Mouse (Mus musculus) limb, embryonic 14.5 days (tissue): ENCODE results near the gene Sdad1. TPM values are rescaled to one million over a fixed set of nuclear protein-coding genes. Genes with fewer than 3 reads are reported as not detected.
A peak's percentile ranks its signal among the peaks of the same experiment; 100 is the strongest.

Experiments
- ATAC-seq: fragments of 200-750 bp; cut with Nextera tagmentation; 2 replicates; pipeline ENCODE4 v1.8.0; 2017; ENCODE audit warnings: low read depth, moderate number of reproducible peaks, moderate TSS enrichment; ENCODE audit not compliant: low FRiP score
- DNase-seq: peaks from one replicate; pipeline ENCODE4 v3.0.0-alpha.2; 2015; ENCODE audit warnings: low spot score
- H3K27ac ChIP-seq: fragments of 300-500 bp; sonication (generic); replicated peaks from 2 replicates; pipeline ENCODE4 v1.5.1; 2014; ENCODE audit warnings: low read depth, mild to moderate bottlenecking, low read length, moderate library complexity, mixed read lengths
- H3K27me3 ChIP-seq: fragments of 300-500 bp; sonication (generic); 2 replicates; pipeline ENCODE4 v1.6.1; 2014; ENCODE audit warnings: low read length, mixed read lengths; ENCODE audit not compliant: control insufficient read depth, insufficient read depth
- H3K36me3 ChIP-seq: fragments of 300-500 bp; sonication (generic); 2 replicates; pipeline ENCODE4 v1.6.1; 2014; ENCODE audit warnings: mild to moderate bottlenecking, low read length, moderate library complexity, mixed read lengths; ENCODE audit not compliant: control insufficient read depth, insufficient read depth
- H3K4me1 ChIP-seq: fragments of 300-500 bp; sonication (generic); 2 replicates; pipeline ENCODE4 v1.6.1; 2014; ENCODE audit warnings: antibody characterized with exemption, low read length, mixed read lengths; ENCODE audit not compliant: control insufficient read depth, insufficient read depth
- H3K4me2 ChIP-seq: fragments of 300-500 bp; sonication (generic); replicated peaks from 2 replicates; pipeline ENCODE4 v1.6.1; 2014; ENCODE audit warnings: low read depth, mild to moderate bottlenecking, low read length, moderate library complexity; ENCODE audit not compliant: severe bottlenecking
- H3K4me3 ChIP-seq: fragments of 300-500 bp; sonication (generic); replicated peaks from 2 replicates; pipeline ENCODE4 v1.5.1; 2014; ENCODE audit warnings: low read length
- H3K9ac ChIP-seq: fragments of 300-500 bp; sonication (generic); 2 replicates; pipeline ENCODE4 v1.6.1; 2014; ENCODE audit warnings: mild to moderate bottlenecking, low read depth, low read length, moderate library complexity; ENCODE audit not compliant: severe bottlenecking
- H3K9me3 ChIP-seq: fragments of 300-500 bp; sonication (generic); 2 replicates; pipeline ENCODE4 v1.6.1; 2016; ENCODE audit warnings: low read length; ENCODE audit not compliant: control insufficient read depth
- POLR2A ChIP-seq: fragments of 200-500 bp; IDR thresholded peaks from 2 replicates; pipeline ENCODE4 v1.8.0; 2012; ENCODE audit warnings: inconsistent platforms, mild to moderate bottlenecking, moderate library complexity, borderline replicate concordance; ENCODE audit not compliant: insufficient read depth, insufficient read length; ENCODE audit errors: extremely low read depth
- WGBS: fragments of 180-500 bp; shearing (Covaris S2); extraction: QIAGEN DNeasy Blood & Tissue Kit; methylation state at CpG from one replicate; pipeline ENCODE4 v1.1.7; 2014; 5-methylcytosine and 5-hydroxymethylcytosine counted together
- polyA plus RNA-seq, 2 experiments: library from polyadenylated mRNA; depleted of rRNA in 1 of 2; stranded (reverse) in 1 of 2; unstranded in 1 of 2; fragments of >200 nt; fragmentation: Nextera tagmentation in 1 of 2; extraction: Ambion mirVana in 1 of 2; gene quantifications; 2 replicates each; pipeline versions ENCODE4 v1.2.1 to v1.2.3; 2012 to 2014

Sdad1 gene
- polyA plus RNA-seq, 2 experiments: 27.6 to 40.3 TPM

DNA sequence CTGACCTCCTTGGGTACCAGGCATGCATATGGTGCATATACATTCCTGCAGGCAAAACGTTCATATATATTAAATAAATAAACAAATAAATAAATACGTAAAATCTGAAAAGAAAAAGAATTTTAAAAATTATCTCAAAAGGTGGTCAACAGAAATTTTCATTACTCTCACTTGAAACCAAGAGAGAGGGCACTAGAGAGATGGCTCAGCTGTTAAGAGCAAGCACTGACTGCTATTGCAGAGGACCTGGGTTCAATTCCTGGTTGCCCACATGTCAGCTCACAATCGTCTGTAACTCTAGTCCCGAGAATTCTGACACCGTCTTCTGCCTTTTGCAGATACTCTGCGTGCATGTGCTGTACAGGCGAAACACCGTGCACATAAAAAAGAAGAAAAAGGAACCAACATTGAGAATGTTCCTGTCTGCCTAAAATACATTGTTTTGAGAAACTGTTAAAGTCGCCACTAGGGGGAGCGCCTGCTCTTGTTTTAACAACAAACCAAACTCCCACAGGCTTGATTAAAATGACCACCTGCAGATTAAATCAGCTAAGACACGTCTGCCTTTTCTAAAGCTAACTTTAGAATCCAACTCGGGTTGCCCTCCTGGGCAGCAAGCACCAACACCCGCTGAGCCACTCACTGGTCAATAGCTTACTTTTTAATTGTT lies 1.9 kb upstream of the Sdad1 start:
- Histone ChIP-seq H3K4me2 (no peak overlapping the region; the same call in 1 of the 2 replicates), H3K27ac (no peak overlapping the region), H3K9ac (no peak overlapping the region), H3K4me3 (no peak overlapping the region), H3K9me3 (no peaks in the 10 kb centered on the region), H3K27me3 (no peaks in the 10 kb centered on the region), H3K4me1 (peaks cover 5% of the 10 kb centered on the region), H3K36me3 (peaks cover under 1% of the 10 kb centered on the region; the same call in 1 of the 2 replicates)
- ATAC-seq: peak; percentile 30; the same call in 1 of the 2 replicates
- peak; percentile 89 for DNase-seq
- TF ChIP-seq POLR2A: no peak
- WGBS: 13% methylated on average over 13 of the region's 13 CpGs

DNA sequence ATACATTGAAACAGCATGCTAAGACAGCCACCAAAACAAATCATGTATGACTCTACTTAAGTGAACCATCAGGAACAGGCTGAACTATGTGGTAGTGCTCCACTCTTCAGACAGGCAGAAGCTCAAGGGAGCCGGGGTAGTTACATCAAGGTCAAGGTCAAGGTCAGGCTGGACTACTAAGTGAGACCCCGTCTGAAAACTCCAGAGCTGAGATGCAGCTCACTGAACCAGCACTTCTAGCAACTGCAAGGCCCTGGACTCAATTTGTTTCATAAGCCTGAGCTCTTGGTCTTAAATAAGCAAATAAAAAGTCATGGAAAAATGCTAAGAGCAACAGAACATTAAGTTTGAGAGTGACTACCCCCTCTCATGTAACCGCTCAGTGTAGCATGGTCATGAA lies 6.0 kb downstream of the Sdad1 start:
- TF ChIP-seq POLR2A: no peak
- H3K9me3 ChIP-seq: no peaks in the 10 kb centered on the region
- no peak overlapping the region for H3K27ac ChIP-seq
- H3K4me3 ChIP-seq: no peak overlapping the region
- WGBS: 85% methylated on average over 3 of the region's 3 CpGs
- H3K27me3 ChIP-seq: no peaks in the 10 kb centered on the region
- ATAC-seq (no peak), DNase-seq (no peak)
- H3K36me3 ChIP-seq: peaks cover 69% of the 10 kb centered on the region
- no peak overlapping the region for H3K9ac ChIP-seq
- no peak overlapping the region for H3K4me2 ChIP-seq
- H3K4me1 ChIP-seq: peaks cover 5% of the 10 kb centered on the region

DNA sequence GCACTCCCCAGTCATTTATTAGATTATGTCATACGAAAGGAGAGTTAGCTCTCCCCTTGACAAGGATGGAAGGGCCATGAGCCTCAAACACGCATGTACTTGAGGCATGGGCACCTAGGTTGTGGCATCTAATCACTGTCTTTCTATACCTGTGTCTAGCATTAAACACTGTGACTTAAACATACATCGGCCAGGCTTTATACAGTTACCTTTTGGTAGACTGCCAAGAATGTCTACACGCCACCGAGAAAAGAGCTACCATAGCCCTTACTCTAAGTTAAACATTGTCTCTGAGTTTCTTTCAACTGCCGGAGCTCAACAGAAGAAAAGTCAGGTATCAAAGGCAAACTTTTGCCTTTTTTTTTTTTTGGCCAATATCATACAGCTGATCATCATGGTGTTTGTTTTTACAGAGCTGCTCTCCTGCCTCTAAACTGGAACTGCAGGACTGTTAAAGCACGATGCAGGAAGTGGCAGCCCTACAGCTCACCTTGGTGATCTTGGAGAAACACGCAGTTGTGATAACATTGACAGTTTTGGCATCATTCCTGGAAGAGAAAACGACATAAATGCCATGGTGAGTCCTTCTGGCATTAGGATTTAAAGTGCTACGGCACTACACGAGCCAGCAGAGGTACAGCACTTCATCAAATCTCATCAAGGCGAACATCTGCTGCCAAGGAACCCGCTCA lies 8.0 kb downstream of the Sdad1 start:
- DNase-seq (no peak), ATAC-seq (no peak)
- H3K4me1 ChIP-seq: no peaks in the 10 kb centered on the region
- H3K27ac ChIP-seq: no peak overlapping the region
- WGBS: 93% methylated on average over 13 of the region's 13 CpGs
- no peak for TF ChIP-seq POLR2A
- H3K27me3 ChIP-seq: no peaks in the 10 kb centered on the region
- no peak overlapping the region for H3K9ac ChIP-seq
- H3K36me3 ChIP-seq: peaks cover 85% of the 10 kb centered on the region
- no peak overlapping the region for H3K4me2 ChIP-seq
- H3K4me3 ChIP-seq: no peak overlapping the region
- no peaks in the 10 kb centered on the region for H3K9me3 ChIP-seq

DNA sequence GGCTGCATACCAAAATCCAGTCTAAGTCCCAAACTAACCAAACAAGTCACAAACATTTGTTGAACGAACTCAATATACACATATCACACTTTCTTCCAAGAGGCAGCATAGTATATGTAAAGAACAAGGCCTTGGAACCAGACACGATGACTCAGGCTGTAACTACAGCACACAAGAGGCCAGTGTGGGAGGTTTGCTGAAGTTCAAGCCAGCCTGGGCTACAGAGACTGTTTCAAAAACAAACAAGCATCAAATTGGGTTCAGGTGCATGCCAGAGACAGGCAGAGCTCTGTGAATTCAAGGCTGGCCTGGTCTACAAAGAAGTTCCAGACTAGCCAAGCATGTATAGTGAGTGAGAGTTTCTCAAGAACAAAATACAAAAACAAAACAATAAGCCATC lies 15.8 kb downstream of the Sdad1 start:
- Histone ChIP-seq H3K4me3 (no peak overlapping the region), H3K4me2 (no peak overlapping the region), H3K27me3 (no peaks in the 10 kb centered on the region), H3K9ac (no peak overlapping the region), H3K27ac (no peak overlapping the region), H3K9me3 (no peaks in the 10 kb centered on the region), H3K36me3 (peaks cover 88% of the 10 kb centered on the region), H3K4me1 (no peaks in the 10 kb centered on the region)
- no peak for DNase-seq
- 84% methylated on average over 2 of the region's 2 CpGs for WGBS
- ATAC-seq: no peak
- no peak for TF ChIP-seq POLR2A

DNA sequence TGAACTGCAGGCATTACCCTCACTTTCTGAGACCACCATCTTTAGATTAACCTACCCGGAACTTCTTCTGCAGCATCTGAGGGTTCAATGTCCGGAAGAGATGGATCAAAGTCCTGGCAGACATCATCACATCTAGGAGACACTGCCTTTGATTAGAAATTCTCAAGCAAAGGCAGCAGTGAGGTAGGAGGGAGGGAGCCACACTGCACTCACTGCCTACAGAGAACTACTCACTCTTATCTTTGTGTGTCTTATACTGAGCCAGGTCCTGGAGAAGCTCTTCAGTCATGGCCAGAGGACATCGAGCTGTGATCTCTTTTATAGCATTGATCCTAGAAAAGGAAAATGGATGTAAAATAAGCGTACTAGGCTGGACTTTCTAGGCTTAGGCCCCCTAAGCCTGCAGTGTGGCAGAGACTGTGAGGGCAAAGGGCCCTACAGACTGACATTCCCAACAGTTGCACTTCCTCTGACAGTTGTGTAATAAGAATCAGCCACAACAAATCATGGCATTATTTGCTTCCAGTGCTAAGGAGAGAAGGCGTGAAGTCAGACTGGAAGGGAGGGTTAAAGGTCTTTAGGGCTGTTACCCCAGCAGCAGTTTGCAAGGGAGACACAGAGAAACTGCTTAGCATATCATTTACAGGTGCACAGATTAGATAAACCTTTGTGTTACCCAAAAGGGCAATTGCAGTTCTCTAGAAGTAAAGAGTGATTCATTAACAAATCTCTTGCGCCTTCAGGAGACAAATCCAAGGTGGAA lies 18.4 kb downstream of the Sdad1 start:
- H3K9ac ChIP-seq: no peak overlapping the region
- no peak for TF ChIP-seq POLR2A
- no peak for DNase-seq
- H3K9me3 ChIP-seq: no peaks in the 10 kb centered on the region
- H3K4me2 ChIP-seq: no peak overlapping the region
- no peak overlapping the region for H3K27ac ChIP-seq
- no peaks in the 10 kb centered on the region for H3K4me1 ChIP-seq
- H3K4me3 ChIP-seq: no peak overlapping the region
- peaks cover 91% of the 10 kb centered on the region for H3K36me3 ChIP-seq
- H3K27me3 ChIP-seq: no peaks in the 10 kb centered on the region
- WGBS: 90% methylated on average over 6 of the region's 6 CpGs
- no peak for ATAC-seq
